Mouse (Mus musculus) hindlimb bud, embryonic 11.5 days (tissue): Measurements from ENCODE around the gene Nlrp1a.

Source experiments
- DNase-seq: peaks from one replicate; pipeline ENCODE4 v3.0.0-alpha.2; 2012; ENCODE audit warnings: low read depth, low spot score; ENCODE audit errors: extremely low spot score

Gene Nlrp1a

GRCm38 (mm10) chr11:71144661-71145060 is at the start of gene Nlrp1a:
Gene Nlrp1a, minus strand, starts transcription at chr11:71144704.
- DNase-seq, result no peak

GRCm38 (mm10) chr11:71169633-71170032 is 25.1 kb upstream of the Nlrp1a start:
- DNase-seq, result no peak

- DNase-seq, result no peak
These were observed 19.6 kb upstream of the Nlrp1a start for GRCm38 (mm10) chr11:71164139-71164538.

- no peak for DNase-seq
These were observed 15.1 kb upstream of the Nlrp1a start for GRCm38 (mm10) chr11:71159439-71160136.

- DNase-seq, result no peak
These were observed 10.8 kb upstream of the Nlrp1a start for GRCm38 (mm10) chr11:71155272-71155671.

- DNase-seq, result no peak
These were observed 2.5 kb downstream of the Nlrp1a start for GRCm38 (mm10) chr11:71142031-71142430.

GRCm38 (mm10) chr11:71107128-71107527 is 37.4 kb downstream of the Nlrp1a start:
- DNase-seq, result no peak

- DNase-seq, result no peak
These were observed 38.1 kb downstream of the Nlrp1a start for GRCm38 (mm10) chr11:71106261-71107021.

GRCm38 (mm10) chr11:71103931-71104330 is 40.6 kb downstream of the Nlrp1a start:
- DNase-seq, result no peak

- no peak for DNase-seq
These were observed 68.2 kb downstream of the Nlrp1a start for GRCm38 (mm10) chr11:71076342-71076741.

- DNase-seq, result no peak
These were observed 92.0 kb downstream of the Nlrp1a start for GRCm38 (mm10) chr11:71052554-71052953.
